Mouse (Mus musculus) neural tube, embryonic 11.5 days (tissue): ENCODE data around the gene Uba3. TPM values are rescaled to one million over a fixed set of nuclear protein-coding genes. Genes with fewer than 3 reads are reported as not detected.

Experiments used
- ATAC-seq: fragments of 200-750 bp; cut with Nextera tagmentation; 2 replicates; pipeline ENCODE4 v1.8.0; 2017; ENCODE audit warnings: moderate number of reproducible peaks, mild to moderate bottlenecking, moderate TSS enrichment, moderate library complexity; ENCODE audit not compliant: insufficient read depth, low FRiP score, low TSS enrichment
- DNase-seq: peaks from one replicate; pipeline ENCODE4 v3.0.0-alpha.2; 2015; ENCODE audit warnings: low spot score
- H3K27ac ChIP-seq: fragments of 300-500 bp; sonication (generic); 2 replicates; pipeline ENCODE4 v1.5.1; 2014; ENCODE audit warnings: low read depth, mild to moderate bottlenecking, low read length
- H3K27me3 ChIP-seq: fragments of 300-500 bp; sonication (generic); 2 replicates; pipeline ENCODE4 v1.6.1; 2014; ENCODE audit warnings: mild to moderate bottlenecking, low read length, mixed read lengths; ENCODE audit not compliant: control insufficient read depth, insufficient read depth
- H3K36me3 ChIP-seq: fragments of 300-500 bp; sonication (generic); 2 replicates; pipeline ENCODE4 v1.6.1; 2014; ENCODE audit warnings: mild to moderate bottlenecking, low read length, moderate library complexity, mixed read lengths; ENCODE audit not compliant: control insufficient read depth, insufficient read depth
- H3K4me1 ChIP-seq: fragments of 300-500 bp; sonication (generic); 2 replicates; pipeline ENCODE4 v1.6.1; 2014; ENCODE audit warnings: low read length, mixed read lengths; ENCODE audit not compliant: control insufficient read depth, insufficient read depth
- H3K4me2 ChIP-seq: fragments of 300-500 bp; sonication (generic); 2 replicates; pipeline ENCODE4 v1.6.1; 2014; ENCODE audit warnings: low read depth, mild to moderate bottlenecking, moderate library complexity
- H3K4me3 ChIP-seq: fragments of 300-500 bp; sonication (generic); 2 replicates; pipeline ENCODE4 v1.5.1; 2014; ENCODE audit warnings: low read depth, low read length
- H3K9ac ChIP-seq: fragments of 300-500 bp; sonication (generic); 2 replicates; pipeline ENCODE4 v1.6.1; 2014; ENCODE audit warnings: mild to moderate bottlenecking, low read length
- H3K9me3 ChIP-seq: fragments of 300-500 bp; sonication (generic); 2 replicates; pipeline ENCODE4 v1.6.1; 2016; ENCODE audit warnings: low read length; ENCODE audit not compliant: control insufficient read depth
- WGBS: fragments of 180-500 bp; shearing (Covaris S2); extraction: QIAGEN DNeasy Blood & Tissue Kit; methylation state at CpG from one replicate; pipeline ENCODE4 v1.1.7; 2014; 5-methylcytosine and 5-hydroxymethylcytosine counted together
- polyA plus RNA-seq: library from polyadenylated mRNA; unstranded; fragments of >200 nt; fragmentation: Nextera tagmentation; extraction: Ambion mirVana; gene quantifications from 2 replicates; pipeline ENCODE4 v1.2.1, GENCODE M21; 2014

Gene Uba3
- polyA plus RNA-seq, 1 experiment from 2014 or later, result 104 TPM

- H3K4me3 ChIP-seq, result no peak overlapping the region
- peaks cover 16% of the 10 kb centered on the region; the same call in 1 of the 2 replicates for H3K4me1 ChIP-seq
- ATAC-seq (no peak), DNase-seq (no peak)
- no peak overlapping the region for H3K4me2 ChIP-seq
- WGBS, result 82% methylated on average over 4 of the region's 4 CpGs
- H3K9me3 ChIP-seq, result no peaks in the 10 kb centered on the region
- H3K9ac ChIP-seq, result no peak overlapping the region
- no peaks in the 10 kb centered on the region for H3K27me3 ChIP-seq
- H3K36me3 ChIP-seq, result no peaks in the 10 kb centered on the region
- H3K27ac ChIP-seq, result no peak overlapping the region
Measured at GRCm38 (mm10) chr6:97207085-97207484, 1.6 kb upstream of the Uba3 start.

GRCm38 (mm10) chr6:97204952-97205351 lies 495 bp downstream of the Uba3 start:
- ATAC-seq (peak; percentile 68), DNase-seq (no peak)
- H3K4me3 ChIP-seq, result peak overlapping the region; percentile 82
- H3K27ac ChIP-seq, result peak overlapping the region; percentile 69
- no peaks in the 10 kb centered on the region for H3K36me3 ChIP-seq
- H3K4me2 ChIP-seq, result peak overlapping the region; percentile 66
- peak overlapping the region; percentile 93 for H3K9ac ChIP-seq
- H3K27me3 ChIP-seq, result no peaks in the 10 kb centered on the region
- H3K9me3 ChIP-seq, result no peaks in the 10 kb centered on the region
- 0% methylated on average over 16 of the region's 16 CpGs for WGBS
- H3K4me1 ChIP-seq, result peaks cover 6% of the 10 kb centered on the region; the same call in 1 of the 2 replicates

GRCm38 (mm10) chr6:97204252-97204869 lies 1.1 kb downstream of the Uba3 start:
- Histone ChIP-seq H3K27me3 (no peaks in the 10 kb centered on the region), H3K36me3 (no peaks in the 10 kb centered on the region), H3K4me1 (peaks cover 6% of the 10 kb centered on the region; the same call in 1 of the 2 replicates), H3K27ac (no peak overlapping the region), H3K9me3 (no peaks in the 10 kb centered on the region), H3K9ac (peak overlapping the region; percentile 93), H3K4me3 (peak overlapping the region; percentile 82), H3K4me2 (peak overlapping the region; percentile 66)
- DNase-seq (no peak), ATAC-seq (no peak)
- 20% methylated on average over 9 of the region's 9 CpGs for WGBS

- ATAC-seq (no peak), DNase-seq (no peak)
- WGBS, result 95% methylated on average over 3 of the region's 3 CpGs
- H3K4me2 ChIP-seq, result no peak overlapping the region
- no peak overlapping the region for H3K9ac ChIP-seq
- no peaks in the 10 kb centered on the region for H3K36me3 ChIP-seq
- no peak overlapping the region for H3K4me3 ChIP-seq
- H3K27ac ChIP-seq, result no peak overlapping the region
- no peaks in the 10 kb centered on the region for H3K27me3 ChIP-seq
- H3K4me1 ChIP-seq, result peaks cover 6% of the 10 kb centered on the region; the same call in 1 of the 2 replicates
- no peaks in the 10 kb centered on the region for H3K9me3 ChIP-seq
Measured at GRCm38 (mm10) chr6:97202477-97202876, 3.0 kb downstream of the Uba3 start.

- ATAC-seq (no peak), DNase-seq (no peak)
- Histone ChIP-seq H3K9ac (no peak overlapping the region), H3K4me2 (no peak overlapping the region), H3K36me3 (peaks cover 8% of the 10 kb centered on the region), H3K4me3 (no peak overlapping the region), H3K27ac (no peak overlapping the region), H3K4me1 (peaks cover 6% of the 10 kb centered on the region; the same call in 1 of the 2 replicates), H3K27me3 (no peaks in the 10 kb centered on the region), H3K9me3 (no peaks in the 10 kb centered on the region; the same call in 1 of the 2 replicates)
- 64% methylated on average over 3 of the region's 3 CpGs for WGBS
Measured at GRCm38 (mm10) chr6:97200437-97200836, 5.0 kb downstream of the Uba3 start.

- H3K9ac ChIP-seq, result peak overlapping the region; percentile 85
- H3K27me3 ChIP-seq, result no peaks in the 10 kb centered on the region
- peaks cover 2% of the 10 kb centered on the region; the same call in 1 of the 2 replicates for H3K4me1 ChIP-seq
- DNase-seq (no peak), ATAC-seq (no peak; the same call in none of the 2 replicates)
- peak overlapping the region; percentile 91 for H3K27ac ChIP-seq
- peaks cover 3% of the 10 kb centered on the region; the same call in 1 of the 2 replicates for H3K36me3 ChIP-seq
- H3K4me3 ChIP-seq, result peak overlapping the region; percentile 90
- peak overlapping the region; percentile 67 for H3K4me2 ChIP-seq
- 9% methylated on average over 11 of the region's 11 CpGs for WGBS
- H3K9me3 ChIP-seq, result no peaks in the 10 kb centered on the region
Measured at GRCm38 (mm10) chr6:97179367-97179828, 26.0 kb downstream of the Uba3 start.

GRCm38 (mm10) chr6:97178491-97179366 lies 26.7 kb downstream of the Uba3 start, which contains the start of gene Tmf1:
TSS of gene Tmf1 (minus strand) at chr6:97179122.
- peak within 1 kb of the TSS; percentile 67 for H3K4me2 ChIP-seq
- H3K36me3 ChIP-seq, result peaks cover 3% of the 10 kb centered on the region; the same call in 1 of the 2 replicates
- peak within 1 kb of the TSS; percentile 91 for H3K27ac ChIP-seq
- WGBS, result under 1% methylated on average over 76 of the region's 80 CpGs
- H3K4me3 ChIP-seq, result peak within 1 kb of the TSS; percentile 90
- H3K4me1 ChIP-seq, result peaks cover 2% of the 10 kb centered on the region; the same call in 1 of the 2 replicates
- DNase-seq (peak; percentile 96), ATAC-seq (peak; percentile 95)
- no peaks in the 10 kb centered on the region for H3K9me3 ChIP-seq
- peak within 1 kb of the TSS; percentile 85 for H3K9ac ChIP-seq
- no peaks in the 10 kb centered on the region for H3K27me3 ChIP-seq

GRCm38 (mm10) chr6:97175716-97176115 lies 29.7 kb downstream of the Uba3 start:
- no peak for DNase-seq
- Histone ChIP-seq H3K4me1 (peaks cover 2% of the 10 kb centered on the region; the same call in 1 of the 2 replicates), H3K27me3 (no peaks in the 10 kb centered on the region), H3K4me2 (no peak overlapping the region), H3K4me3 (no peak overlapping the region), H3K9me3 (no peaks in the 10 kb centered on the region), H3K27ac (no peak overlapping the region), H3K9ac (no peak overlapping the region), H3K36me3 (peaks cover 7% of the 10 kb centered on the region)
- ATAC-seq, result no peak
- WGBS, result 84% methylated on average over 11 of the region's 11 CpGs
